Mouse (Mus musculus) mesoderm, embryonic 11.5 days (tissue): ENCODE measurements around the gene Lmo7.
A peak's percentile ranks its signal among the peaks of the same experiment; 100 is the strongest.

Source experiments
- DNase-seq: peaks from one replicate; pipeline ENCODE4 v3.0.0-alpha.2; 2012; ENCODE audit warnings: low read depth, low spot score

Gene Lmo7

DNA sequence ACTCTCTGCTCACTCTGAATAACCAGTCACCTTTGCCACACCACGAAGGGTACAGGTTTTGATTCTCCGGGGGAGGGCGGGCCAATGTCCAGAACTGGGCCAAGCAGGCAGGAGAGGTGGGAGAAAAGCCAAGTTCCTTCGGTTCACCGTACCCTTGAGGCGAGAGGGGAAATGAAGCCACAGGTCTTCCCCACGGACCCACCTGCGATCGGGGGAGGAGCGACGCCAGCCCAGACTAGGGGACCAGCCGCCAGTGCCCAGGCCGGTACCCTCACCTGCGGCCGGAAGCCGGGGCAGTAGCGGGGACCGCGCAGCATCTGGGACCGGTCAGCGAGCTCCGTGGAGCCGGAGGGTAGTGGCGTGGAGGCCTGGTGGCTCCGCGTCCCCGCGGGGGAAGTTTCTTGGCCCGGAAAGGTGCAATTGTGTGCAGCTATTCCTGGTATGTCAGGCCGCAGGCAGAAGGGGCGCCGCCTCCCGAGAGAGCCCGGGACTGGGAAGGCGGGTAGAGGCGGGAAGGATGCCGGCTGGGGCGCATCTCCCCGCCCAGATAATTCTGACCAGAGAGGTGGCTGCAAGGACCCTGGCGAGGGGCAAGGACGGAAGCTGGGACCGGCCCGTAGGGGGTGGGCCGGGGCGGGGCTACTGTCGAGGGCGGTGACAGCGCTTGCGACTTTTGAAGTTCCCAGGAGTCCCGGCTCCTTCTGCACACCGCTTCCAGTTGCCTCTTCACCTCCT, at the start of gene Lmo7, which contains the start of gene Gm9922:
Gene Lmo7 (plus strand): TSS at position 721 of the 735 bp plus-strand sequence.
Gene Gm9922 (minus strand): TSS at position 578 of the 735 bp plus-strand sequence.
- peak; percentile 63 for DNase-seq

DNA sequence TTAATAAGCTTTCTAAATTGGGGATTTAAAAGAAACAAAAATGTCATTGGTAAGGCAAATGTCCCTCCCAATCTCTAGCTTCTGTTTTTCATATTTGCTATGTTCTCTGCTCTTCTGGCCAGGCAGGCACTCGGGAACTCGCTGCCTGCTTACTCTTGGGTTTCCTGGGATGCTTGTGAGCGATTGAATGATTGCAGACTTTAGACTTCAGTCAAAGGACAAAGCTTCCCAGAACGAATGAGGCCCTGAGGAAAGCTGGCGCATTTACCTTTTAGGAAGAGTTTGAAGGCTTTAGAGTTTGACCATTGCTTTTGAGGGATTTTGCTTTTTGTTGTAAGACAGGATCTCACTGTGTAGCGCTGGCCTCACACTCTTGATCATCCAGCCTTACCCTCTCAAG, 42.1 kb upstream of the Lmo7 start:
- DNase-seq = no peak

DNA sequence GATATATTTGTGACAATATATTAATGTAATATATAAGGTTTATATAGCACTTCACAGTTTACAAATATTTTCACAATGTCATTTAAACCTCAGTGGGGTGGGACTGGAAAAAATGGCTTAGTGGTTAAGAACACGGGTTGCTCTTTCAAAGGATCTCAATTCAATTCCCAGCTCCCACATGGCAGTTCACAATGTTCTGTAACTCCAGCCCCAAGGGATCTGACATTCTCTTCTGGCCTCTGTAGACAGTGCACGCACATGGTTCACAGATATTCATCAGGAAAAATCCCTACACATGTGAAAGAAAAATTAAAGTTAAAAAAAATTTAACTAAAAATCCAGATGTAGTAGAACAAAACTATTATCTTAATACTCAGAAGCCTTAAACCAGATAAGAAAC, 41.4 kb upstream of the Lmo7 start:
- no peak for DNase-seq

DNA sequence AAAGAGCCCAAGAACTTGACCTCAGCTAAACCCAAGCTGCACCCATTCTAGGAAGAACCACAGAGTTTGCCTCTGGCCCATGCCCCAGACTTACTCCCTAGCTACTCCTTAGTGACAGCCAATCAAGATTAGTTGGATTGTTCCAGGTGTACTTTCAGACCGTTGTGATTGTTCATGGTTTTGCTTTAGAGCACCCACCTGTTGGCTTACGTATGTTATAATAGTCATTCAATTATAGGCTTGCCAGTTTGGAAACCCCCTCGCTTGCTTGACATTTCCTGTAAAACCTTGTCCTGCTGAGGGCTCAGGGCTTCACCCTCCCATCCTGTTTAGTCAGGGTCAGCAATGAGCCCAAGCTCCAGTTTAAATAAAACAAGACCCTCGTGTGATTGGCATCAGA, 25.3 kb upstream of the Lmo7 start:
- no peak for DNase-seq

DNA sequence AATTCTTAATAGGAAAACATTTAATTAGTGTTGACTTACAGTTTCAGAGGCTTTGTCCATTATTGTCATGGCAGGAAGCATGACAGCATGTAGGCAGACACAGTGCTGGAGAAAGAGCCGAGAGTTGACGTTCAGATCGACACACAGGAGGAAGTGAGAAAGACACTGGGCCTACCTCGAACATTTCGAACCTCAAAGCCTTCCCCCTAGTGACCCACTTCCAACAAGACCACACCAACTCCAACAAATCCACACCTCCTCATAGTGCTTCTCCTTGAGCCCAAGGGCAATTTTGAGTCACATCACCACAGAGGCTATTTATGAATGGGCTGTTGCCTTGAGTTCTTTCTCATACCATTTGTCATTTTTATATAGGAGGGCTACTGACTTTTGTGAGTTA, 22.7 kb upstream of the Lmo7 start:
- DNase-seq = no peak

DNA sequence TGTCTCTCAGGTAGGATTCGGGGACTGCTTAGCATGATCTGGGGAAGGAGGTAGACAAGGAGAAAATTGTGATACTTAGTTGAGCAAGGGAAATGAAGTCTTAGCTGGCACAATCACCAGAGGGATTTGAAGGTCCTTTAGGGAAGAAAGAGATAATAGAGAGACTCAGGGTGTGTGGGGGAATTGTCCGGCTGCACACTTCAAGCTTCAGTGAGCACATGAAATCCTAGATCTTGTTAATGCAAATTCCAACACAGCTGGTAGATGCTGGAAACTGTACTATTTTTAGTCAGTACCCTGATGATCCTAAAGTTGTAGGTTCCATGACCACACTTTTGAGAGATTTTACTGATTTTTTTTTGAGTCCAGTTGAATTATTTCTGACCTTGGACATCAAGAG, 15.3 kb upstream of the Lmo7 start:
- DNase-seq = no peak

DNA sequence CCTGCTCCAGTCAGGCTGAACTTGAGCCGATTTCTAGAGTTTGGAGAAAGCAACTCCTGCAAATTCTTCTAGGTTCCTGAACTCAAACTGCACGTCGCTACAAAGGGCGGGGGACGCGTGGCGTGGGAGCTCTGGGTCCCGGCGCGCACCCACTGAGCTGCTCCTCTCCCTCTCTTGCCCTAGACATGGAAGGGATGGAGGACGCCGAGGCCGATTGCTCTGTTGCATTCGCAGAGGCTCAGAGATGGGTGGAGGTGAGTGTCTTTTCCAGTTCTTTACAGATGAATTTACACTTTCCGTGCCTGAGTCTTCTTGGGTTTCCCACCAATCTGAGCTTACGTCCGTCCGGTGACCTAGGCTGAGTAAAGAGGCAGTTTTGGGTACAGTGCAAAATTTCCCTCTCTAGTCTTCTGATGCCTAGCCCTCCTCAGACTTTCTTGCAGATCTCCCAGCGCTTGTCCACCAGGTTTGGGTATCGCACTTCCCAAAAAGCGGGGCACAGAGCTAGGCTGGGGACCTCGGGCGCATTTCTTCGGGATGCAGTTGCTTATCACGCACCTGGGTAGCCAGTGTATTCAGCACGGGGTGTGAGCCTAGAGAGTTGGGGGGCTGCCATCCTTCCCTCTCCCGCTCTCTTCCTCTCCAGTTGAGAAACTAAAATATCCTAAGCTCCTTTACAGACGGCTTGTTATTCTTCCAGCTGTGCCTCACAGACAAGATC, 375 bp downstream of the Lmo7 start:
- peak; percentile 16 for DNase-seq

DNA sequence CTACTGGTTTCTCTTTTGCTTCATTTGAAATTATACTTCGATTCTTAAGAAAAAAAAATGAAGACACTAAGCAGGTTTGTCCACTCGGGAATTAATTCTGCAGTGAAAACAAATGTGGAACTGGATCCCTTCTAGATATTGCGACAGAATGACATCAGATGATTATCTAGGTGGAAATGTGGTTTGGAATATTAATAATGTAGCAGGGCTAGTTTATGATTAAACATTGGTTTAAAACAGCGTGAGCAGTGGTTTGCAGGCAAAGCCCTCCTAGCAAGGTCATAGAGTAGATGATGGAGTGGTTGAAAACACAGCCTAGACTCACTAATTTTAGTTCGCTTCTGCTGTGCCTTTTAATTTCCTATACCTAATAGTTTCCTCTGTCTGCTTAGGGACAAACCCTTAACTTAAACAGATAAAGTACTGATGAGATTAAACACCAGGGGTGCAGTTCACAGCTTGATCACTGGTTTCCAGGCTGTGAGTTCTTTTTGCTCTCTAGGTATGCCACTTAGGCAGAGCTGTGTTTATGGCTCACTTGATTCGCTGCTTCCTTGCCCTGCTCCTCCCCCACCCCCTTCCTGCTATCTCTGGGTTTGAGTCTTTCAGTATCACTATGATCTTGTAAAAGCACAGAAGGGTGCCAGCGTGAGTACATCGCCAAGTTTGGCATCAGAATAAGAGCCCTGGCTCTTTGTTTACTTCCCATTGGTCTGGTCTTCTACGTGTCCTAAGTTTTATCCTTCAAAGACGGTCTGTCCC, 4.0 kb downstream of the Lmo7 start:
- DNase-seq = no peak

DNA sequence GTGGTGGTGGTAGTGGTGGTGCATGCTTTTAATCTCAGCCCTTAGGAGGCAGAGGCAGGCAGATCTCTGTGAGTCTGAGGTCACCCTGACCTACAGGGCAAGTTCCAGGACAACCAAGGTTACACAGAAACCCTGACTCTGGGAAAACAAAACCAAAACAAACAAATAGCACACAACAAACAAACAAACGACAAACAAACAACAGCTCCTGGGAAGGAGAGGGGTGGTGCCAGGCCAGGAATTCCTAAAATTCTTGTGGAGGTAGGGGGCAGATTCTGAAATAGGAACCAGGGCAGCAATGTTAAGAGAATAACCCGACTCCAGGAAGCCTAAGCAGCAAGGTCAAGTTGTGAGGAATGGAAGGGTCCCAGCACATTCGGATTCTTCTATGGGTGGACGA, 7.7 kb downstream of the Lmo7 start:
- no peak for DNase-seq

DNA sequence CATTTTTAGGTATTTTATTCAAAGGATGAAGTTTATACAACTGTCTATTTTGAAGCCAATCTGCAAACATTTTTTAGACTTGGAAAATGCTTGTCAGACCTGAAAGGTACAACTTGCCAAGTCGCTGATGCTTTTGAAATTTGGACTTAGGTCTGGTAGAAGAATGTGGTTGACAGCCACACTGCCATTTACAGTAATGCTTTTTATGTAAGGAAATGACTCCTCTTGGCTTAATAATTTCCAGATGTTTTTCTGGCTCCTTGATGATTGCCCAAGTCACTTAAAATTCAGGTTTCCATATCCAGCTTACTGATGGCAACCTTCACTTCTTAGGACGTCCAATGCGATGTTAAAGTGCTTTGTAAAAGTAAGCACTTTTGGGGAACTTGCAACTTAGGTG, 16.9 kb downstream of the Lmo7 start:
- no peak for DNase-seq

DNA sequence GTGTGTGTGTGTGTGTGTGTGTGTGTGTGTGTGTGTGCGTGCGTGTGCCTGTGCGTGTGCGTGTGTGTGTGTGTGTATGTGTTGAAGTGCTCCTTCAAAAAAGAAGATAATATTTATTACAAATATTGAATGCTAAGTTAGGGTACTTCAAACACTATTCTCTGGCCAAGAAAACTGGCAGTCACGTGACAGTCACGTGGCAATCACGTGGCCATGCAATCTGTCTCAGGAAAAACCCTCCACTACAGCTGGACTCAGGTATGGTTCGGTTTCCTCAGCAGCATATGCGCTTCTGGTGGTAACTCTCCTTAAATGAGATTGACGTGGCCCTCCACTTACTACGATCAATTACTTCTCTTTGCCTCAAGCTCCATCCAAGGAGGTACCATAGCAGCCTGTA, 18.1 kb downstream of the Lmo7 start:
- no peak for DNase-seq

DNA sequence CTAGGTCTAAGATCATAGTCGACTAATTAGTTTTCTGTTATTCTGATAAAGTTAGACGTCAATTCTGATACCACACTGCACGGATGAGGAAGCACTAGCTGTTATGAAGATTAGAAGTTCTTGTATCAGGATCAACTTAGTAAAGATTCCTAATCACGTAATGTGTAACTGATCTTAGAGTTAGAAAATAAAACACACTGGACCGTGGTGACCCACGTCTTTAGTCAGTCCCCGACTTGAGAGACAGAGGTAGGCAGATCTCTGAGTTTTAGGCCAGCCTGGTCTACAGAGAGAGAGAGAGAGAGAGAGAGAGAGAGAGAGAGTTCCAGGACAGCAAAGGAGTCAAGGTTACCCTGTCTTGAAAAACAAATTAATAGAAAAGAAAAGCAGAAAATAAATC, 18.7 kb downstream of the Lmo7 start:
- DNase-seq = no peak

DNA sequence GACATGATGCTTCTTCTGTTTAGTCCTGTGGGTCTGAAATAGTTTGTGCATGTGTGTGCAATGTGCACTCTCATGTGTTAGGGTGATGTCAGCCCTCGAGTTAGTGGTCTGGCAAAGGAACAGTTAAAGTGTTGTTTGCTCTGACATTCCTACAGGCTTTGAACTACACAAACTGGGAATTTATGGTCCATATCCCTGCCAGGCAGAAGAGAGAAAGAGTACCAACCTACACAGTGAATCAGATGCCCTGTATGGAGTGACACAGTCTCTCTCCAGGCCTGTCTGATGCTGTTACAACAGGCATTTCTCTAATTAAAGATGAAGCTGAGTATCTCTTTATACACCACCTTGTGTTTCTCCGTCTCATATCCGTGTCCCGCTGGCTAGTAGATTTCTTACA, 21.2 kb downstream of the Lmo7 start:
- DNase-seq = no peak

DNA sequence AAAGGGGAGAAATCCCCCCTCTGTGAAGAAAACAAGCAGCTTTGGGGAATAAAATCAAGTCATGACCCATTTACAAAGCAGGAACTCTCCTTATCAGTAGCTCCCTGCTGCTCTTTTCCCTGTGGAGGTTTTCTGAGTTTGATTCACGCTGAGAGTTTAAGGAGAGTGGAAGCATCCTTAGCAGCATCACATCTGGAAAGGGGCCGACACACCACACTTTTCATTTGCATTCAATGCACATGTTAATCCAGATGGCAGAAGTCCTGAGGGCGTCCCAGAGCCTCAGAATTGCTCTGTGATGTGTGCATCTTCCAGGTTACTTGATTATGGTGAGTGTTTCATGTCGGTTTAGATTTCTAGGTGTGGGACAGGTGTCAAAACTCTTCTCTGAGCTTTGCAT, 25.7 kb downstream of the Lmo7 start:
- DNase-seq = no peak

DNA sequence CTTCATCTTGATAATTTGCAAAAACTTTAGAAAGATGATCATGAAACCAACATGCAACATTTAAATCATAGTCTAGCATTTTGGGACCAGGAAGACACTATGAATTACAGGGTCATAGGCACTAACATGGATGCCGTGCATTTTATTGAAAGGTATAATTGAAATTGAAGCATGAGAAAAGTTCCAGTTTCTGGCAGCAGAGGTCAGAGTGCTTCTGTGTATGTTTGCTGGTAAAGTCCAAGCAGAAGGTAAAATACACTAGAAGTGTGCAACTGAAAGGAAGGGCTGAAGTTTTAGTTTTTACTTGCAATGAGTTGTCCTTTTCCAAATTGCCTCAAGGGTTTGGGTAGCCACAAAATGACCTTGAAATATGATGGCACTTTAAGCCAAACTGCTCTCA, 32.5 kb downstream of the Lmo7 start:
- DNase-seq = peak; percentile 9

DNA sequence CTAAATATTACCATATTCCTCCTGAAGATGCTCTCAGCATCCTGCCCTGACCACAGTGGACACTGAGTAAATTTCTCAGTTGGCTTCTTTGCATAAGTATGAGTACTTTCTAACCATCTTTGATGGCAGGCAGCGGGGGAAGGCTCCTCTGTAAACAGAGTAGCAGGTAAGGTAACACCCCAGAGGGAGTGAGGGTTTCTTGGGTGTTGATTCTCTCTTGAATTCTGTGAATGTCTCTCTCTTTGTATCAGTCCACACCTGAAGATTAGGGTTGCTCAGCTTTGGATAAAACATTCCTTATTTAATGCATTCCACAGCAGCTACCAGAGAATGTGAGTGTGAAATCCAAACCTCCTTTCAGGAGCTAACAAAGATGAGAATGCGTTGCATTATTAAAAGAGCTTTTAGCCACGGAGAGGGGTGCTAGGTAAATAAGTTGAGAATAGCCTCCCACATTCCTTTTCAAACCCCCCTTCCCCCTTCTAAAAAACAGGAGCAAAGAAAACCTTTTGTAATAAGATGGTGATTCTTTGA, 34.1 kb downstream of the Lmo7 start:
- no peak for DNase-seq

DNA sequence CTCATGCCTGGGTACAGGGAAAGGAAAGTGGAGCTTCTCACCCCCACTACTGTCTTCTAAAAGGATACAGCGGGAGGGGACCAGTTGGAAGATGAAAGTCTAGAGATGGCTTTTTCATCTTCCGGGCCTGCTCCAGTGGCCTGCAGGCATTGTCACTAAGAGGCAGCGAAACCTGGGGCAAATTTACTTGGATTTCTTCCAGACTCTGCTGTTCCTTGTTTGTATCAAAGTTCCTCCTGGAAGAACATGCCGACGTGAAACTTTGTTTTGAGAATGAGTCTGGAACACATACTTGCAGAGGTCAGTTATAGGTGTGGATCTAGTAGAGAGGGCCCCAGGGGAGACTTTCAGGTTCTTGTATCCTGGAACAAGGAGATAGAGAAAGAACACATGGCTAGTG, 41.6 kb downstream of the Lmo7 start:
- no peak for DNase-seq

DNA sequence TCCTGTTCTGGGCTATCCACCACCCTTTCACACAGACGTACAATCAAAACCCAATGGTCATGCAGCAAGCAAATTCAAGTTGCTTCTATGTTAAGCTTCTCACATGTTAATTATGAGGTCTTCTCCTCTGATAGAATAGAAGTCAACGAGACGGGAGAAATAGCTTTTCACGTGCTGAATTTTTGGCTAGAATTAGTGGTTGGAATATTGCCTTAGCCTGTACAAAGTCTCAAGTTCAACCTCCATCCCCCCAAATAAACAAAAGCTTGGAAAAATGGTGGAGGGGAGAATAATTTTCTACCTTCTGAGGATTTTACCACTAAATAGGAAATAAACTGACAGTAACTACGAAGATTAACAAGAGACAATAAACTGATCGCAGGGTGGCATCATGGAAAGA, 42.0 kb downstream of the Lmo7 start:
- no peak for DNase-seq

DNA sequence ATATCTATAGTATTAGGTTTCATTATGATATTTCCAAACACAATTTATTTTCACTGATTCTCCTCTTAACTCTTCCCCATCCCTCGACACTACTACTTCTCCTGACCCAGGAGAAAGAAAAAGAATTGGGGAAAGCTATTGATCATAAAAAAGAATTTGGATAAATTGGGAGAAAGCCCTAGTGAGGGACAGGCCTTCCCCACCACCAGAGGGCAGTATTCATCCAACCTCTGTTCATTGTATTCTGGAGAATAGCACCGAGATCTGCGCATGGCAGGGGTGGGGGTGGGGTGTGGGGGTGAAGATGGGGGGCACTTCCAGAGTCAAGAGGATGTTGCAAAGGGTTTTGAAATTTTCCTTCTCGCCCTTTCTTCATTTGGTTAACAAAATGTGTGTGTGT, 44.9 kb downstream of the Lmo7 start:
- peak; percentile 34 for DNase-seq

DNA sequence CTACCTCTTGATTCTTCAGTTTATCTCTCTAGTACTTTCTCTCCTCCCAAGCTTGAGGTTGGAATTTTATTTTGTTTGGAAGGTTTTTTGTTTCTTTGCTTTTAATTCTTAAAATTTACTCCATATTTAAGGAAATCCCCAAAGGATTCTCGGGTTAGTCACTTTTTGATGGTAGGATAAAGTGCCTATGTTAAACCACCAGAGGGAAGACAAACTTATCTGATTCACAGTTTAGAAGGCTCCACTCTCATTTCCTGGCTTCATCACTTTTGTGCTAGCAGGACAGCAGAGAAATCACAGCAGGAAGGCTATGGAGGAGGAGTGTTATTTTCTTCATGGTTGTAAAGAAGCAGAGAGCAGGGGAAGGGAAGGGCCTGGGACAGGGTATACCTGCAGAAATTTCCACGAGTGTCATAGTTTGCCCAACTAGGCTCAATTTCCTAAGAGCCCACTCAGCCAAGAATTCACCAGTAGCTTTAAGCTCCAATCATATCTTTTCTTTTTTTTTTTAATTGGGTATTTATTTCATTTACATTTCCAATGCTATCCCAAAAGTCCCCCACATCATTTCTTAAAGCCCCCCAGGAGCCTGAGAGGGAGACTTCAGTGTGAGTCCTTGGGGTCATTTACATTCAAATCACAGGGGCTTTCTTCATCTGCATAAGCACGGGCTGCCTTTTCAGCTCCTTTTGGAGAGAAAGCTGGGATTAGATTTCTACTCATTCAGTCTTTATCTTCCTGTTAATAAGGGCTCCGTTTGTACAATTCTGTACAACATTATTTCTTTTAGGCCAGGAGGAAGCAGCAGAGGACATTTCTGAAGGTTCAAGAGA, 46.8 kb downstream of the Lmo7 start:
- DNase-seq = no peak

DNA sequence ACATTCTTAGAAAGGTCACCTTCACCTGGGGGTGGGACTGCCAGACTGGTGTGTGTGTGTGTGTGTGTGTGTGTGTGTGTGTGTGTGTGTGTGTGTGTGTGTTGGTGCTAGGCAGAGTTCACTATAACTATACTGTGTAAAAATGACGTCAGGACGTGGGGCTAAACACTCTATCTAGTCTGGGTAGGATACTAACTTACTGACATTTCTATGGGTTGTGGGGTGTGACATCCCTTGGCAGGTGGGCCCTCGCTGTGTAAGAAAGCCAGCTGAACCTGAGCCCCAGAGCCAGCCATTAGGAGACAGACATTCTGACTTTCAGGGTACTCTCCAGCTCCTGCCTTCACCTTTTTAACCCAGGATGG, 47.4 kb downstream of the Lmo7 start:
- no peak for DNase-seq

DNA sequence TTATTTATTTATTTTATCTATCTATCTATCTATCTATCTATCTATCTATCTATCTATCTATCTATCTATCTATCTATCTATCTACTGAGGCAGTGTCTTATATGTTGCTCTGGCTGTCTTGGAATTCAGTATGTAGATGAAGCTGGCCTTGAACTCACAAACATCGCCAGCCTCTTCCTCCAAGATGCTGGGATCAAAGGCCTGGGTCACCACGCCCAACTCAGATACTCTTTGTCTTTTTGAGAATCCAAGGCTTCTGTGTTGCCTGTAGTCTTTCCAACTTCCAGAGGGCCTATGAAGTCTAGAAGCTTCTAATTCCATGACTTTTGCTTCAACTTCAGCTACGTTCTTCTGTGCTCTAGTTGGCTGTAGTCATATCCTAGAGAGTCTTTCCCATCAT, 48.7 kb downstream of the Lmo7 start:
- no peak for DNase-seq
